Comparison of ENCODE assay signal across 8 mouse cellular contexts in genomic region chr13:21179367-21179723, GRCm38 (mm10). TPM values are rescaled to one million over a fixed set of nuclear protein-coding genes. Genes with fewer than 3 reads are reported as not detected.
DNase-seq lines count a peak whose midpoint lies in the region; ATAC-seq lines count a peak whose summit lies in the region.

Gene Trim27, plus strand, starts transcription at chr13:21179445.

- peak within 1 kb of the TSS; percentile 98 for H3K4me3 ChIP-seq in neural tube, embryonic 11.5 days (ENCODE audit: low read depth, low read length)
- peak within 1 kb of the TSS; percentile 94 for H3K4me3 ChIP-seq in brown adipose tissue, adult 24 weeks (ENCODE audit: insufficient read depth, low read depth, low read length)
- peak within 1 kb of the TSS; percentile 100 for H3K4me3 ChIP-seq in intestine, embryonic 14.5 days (ENCODE audit: low read depth, low read length)
- H3K4me3 ChIP-seq in macrophage (ENCODE audit: inconsistent target): peak within 1 kb of the TSS; percentile 63

- ATAC-seq in neural tube, embryonic 11.5 days (ENCODE audit: insufficient read depth, low FRiP score, low TSS enrichment): peak; percentile 43
- peak; percentile 50 for ATAC-seq in intestine, embryonic 14.5 days (replicated peaks; ENCODE audit: low FRiP score, low TSS enrichment, low read depth)

- no peak for DNase-seq in neural tube, embryonic 11.5 days (ENCODE audit: low spot score)
- no peak for DNase-seq in neural tube, embryonic 10.5 days (ENCODE audit: extremely low spot score, low spot score)
- no peak for DNase-seq in gastrocnemius, postnatal 14 days
- DNase-seq in intestine, embryonic 14.5 days (ENCODE audit: low spot score): no peak
- no peak for DNase-seq in right cerebral cortex, postnatal 4 days
- no peak for DNase-seq in kidney, postnatal 4 days

- H3K9ac ChIP-seq in neural tube, embryonic 11.5 days (ENCODE audit: low read length): peak within 1 kb of the TSS; percentile 90
- peak within 1 kb of the TSS; percentile 95 for H3K9ac ChIP-seq in intestine, embryonic 14.5 days (ENCODE audit: low read length)

- H3K27me3 ChIP-seq in neural tube, embryonic 11.5 days (ENCODE audit: control insufficient read depth, insufficient read depth, low read length): no peaks in the 10 kb centered on the region
- H3K27me3 ChIP-seq in intestine, embryonic 14.5 days (replicated peaks; ENCODE audit: control insufficient read depth, insufficient read depth, low read length): no peaks in the 10 kb centered on the region

- H3K36me3 ChIP-seq in neural tube, embryonic 11.5 days (ENCODE audit: control insufficient read depth, insufficient read depth, low read length): peaks cover 7% of the 10 kb centered on the region
- H3K36me3 ChIP-seq in intestine, embryonic 14.5 days (ENCODE audit: control insufficient read depth, insufficient read depth, low read length): peaks cover 29% of the 10 kb centered on the region
- H3K36me3 ChIP-seq in macrophage (ENCODE audit: inconsistent target): peaks cover 23% of the 10 kb centered on the region

- 0% methylated on average over 15 of the region's 15 CpGs for WGBS in neural tube, embryonic 11.5 days
- under 1% methylated on average over 15 of the region's 15 CpGs for WGBS in intestine, embryonic 14.5 days
- 0% methylated on average over 15 of the region's 15 CpGs for WGBS in macrophage (ENCODE audit: missing documents)

- intact Hi-C loops in gastrocnemius, postnatal 14 days (cut with DNase I; ENCODE audit: low total_unique reads): no loop called here

- peak within 1 kb of the TSS; percentile 89 for H3K27ac ChIP-seq in neural tube, embryonic 11.5 days (ENCODE audit: low read depth, low read length)
- peak within 1 kb of the TSS; percentile 91 for H3K27ac ChIP-seq in brown adipose tissue, adult 24 weeks (replicated peaks; ENCODE audit: low read depth, low read length)
- peak within 1 kb of the TSS; percentile 96 for H3K27ac ChIP-seq in intestine, embryonic 14.5 days (ENCODE audit: low read depth)
- peak within 1 kb of the TSS; percentile 72 for H3K27ac ChIP-seq in macrophage

- peaks cover 35% of the 10 kb centered on the region for H3K79me2 ChIP-seq in macrophage (ENCODE audit: inconsistent target)

- peaks cover 11% of the 10 kb centered on the region; the same call in 1 of the 2 replicates for H3K4me1 ChIP-seq in neural tube, embryonic 11.5 days (ENCODE audit: control insufficient read depth, insufficient read depth, low read length)
- peaks cover 2% of the 10 kb centered on the region; the same call in 1 of the 2 replicates for H3K4me1 ChIP-seq in brown adipose tissue, adult 24 weeks (ENCODE audit: control insufficient read depth, insufficient read depth, insufficient read length, low read length)
- peaks cover 14% of the 10 kb centered on the region for H3K4me1 ChIP-seq in intestine, embryonic 14.5 days (replicated peaks; ENCODE audit: control insufficient read depth, insufficient read depth, low read length)

- peak within 1 kb of the TSS; percentile 90 for H3K4me2 ChIP-seq in neural tube, embryonic 11.5 days (ENCODE audit: low read depth)
- peak within 1 kb of the TSS; percentile 86 for H3K4me2 ChIP-seq in intestine, embryonic 14.5 days (ENCODE audit: low read length)

- no peaks in the 10 kb centered on the region for H3K9me3 ChIP-seq in neural tube, embryonic 11.5 days (ENCODE audit: control insufficient read depth, low read length)
- no peaks in the 10 kb centered on the region for H3K9me3 ChIP-seq in intestine, embryonic 14.5 days (ENCODE audit: control insufficient read depth, low read length)

RNA-seq across cellular contexts. Expression of gene Trim27, which starts in this region (rescaled TPM):
- 150 and 160 TPM in 2 replicates for polyA plus RNA-seq in neural tube, embryonic 11.5 days (2014; fragmentation: Nextera tagmentation; extraction: Ambion mirVana)
- polyA plus RNA-seq in brown adipose tissue, adult 24 weeks (2012; ENCODE audit: insufficient read depth, insufficient read length, missing spikeins): 9.1 and 14.4 TPM in 2 replicates
- 10 to 100 TPM; 22.2 to 26.4 TPM for total RNA-seq in gastrocnemius, postnatal 14 days (2021)
- polyA plus RNA-seq in intestine, embryonic 14.5 days (2014; fragmentation: Nextera tagmentation; extraction: Ambion mirVana): 167 and 169 TPM in 2 replicates
- total RNA-seq in macrophage (2018; cell fraction: chromatin; rRNA removed): 10 to 100 TPM in 24 of 26 experiments, 1 to 10 TPM in 2; 4.3 to 52.1 (median 25.5) TPM
- total RNA-seq in macrophage (2018; cell fraction: cytosol; rRNA removed): 10 to 100 TPM; 22.7 to 50.8 (median 44.2) TPM
- 10 to 100 TPM in 25 of 26 experiments, 1 to 10 TPM in 1; 9.8 to 66.8 (median 25.0) TPM for total RNA-seq in macrophage (2018; cell fraction: nucleus; rRNA removed)
- polyA plus RNA-seq in macrophage (2018): 29.7 to 59.8 TPM (median 37.0 TPM) in 3 replicates
